Mouse (Mus musculus) small intestine, adult 2 months (tissue): ENCODE data around the gene Dclk1. TPM values are rescaled to one million over a fixed set of nuclear protein-coding genes. Genes with fewer than 3 reads are reported as not detected.

ENCODE experiments used
- H3K27ac ChIP-seq: fragments of 200-500 bp; 2 replicates; pipeline ENCODE4 v1.5.1; 2012; ENCODE audit warnings: low read depth, low read length, control low read depth, inconsistent platforms; ENCODE audit not compliant: insufficient read depth
- H3K27me3 ChIP-seq: fragments of 200-500 bp; 2 replicates; pipeline ENCODE4 v1.6.1; 2012; ENCODE audit warnings: mild to moderate bottlenecking, moderate library complexity, low read length, inconsistent platforms; ENCODE audit not compliant: control insufficient read depth, insufficient read depth
- H3K36me3 ChIP-seq: fragments of 200-500 bp; 2 replicates; pipeline ENCODE4 v1.6.1; 2012; ENCODE audit warnings: mild to moderate bottlenecking, low read length, control low read depth, inconsistent platforms; ENCODE audit not compliant: control insufficient read depth, insufficient read depth
- H3K4me1 ChIP-seq: fragments of 200-500 bp; 2 replicates; pipeline ENCODE4 v1.6.1; 2012; ENCODE audit warnings: low read length, inconsistent platforms, mixed read lengths; ENCODE audit not compliant: control insufficient read depth, insufficient read depth, insufficient read length
- H3K4me3 ChIP-seq: fragments of 200-500 bp; 2 replicates; pipeline ENCODE4 v1.5.1; 2012; ENCODE audit warnings: low read depth, mild to moderate bottlenecking, control low read depth, inconsistent platforms, low read length, moderate library complexity
- CTCF ChIP-seq: fragments of 200-500 bp; IDR thresholded peaks from 2 replicates; pipeline ENCODE4 v1.5.1; 2012; ENCODE audit warnings: low read depth, mild to moderate bottlenecking, control low read depth, inconsistent platforms, low read length, moderate library complexity, mixed read lengths; ENCODE audit not compliant: insufficient replicate concordance, insufficient read length; ENCODE audit errors: extremely low read depth
- POLR2A ChIP-seq: fragments of 200-500 bp; IDR thresholded peaks from 2 replicates; pipeline ENCODE4 v1.6.1; 2012; ENCODE audit warnings: low read depth, mild to moderate bottlenecking, control low read depth, inconsistent platforms, low read length, moderate library complexity
- WGBS: fragments of 180-500 bp; shearing (Covaris S2); methylation state at CpG from one replicate; pipeline ENCODE4 v1.1.7; 2018; 5-methylcytosine and 5-hydroxymethylcytosine counted together
- polyA plus RNA-seq: library from polyadenylated mRNA; depleted of rRNA; stranded (reverse); fragments of >200 nt; gene quantifications from 2 replicates; pipeline ENCODE4 v1.2.3, GENCODE M21; 2012; rRNA removed

Dclk1 gene
- polyA plus RNA-seq, 1 experiment = 3.2 TPM

DNA sequence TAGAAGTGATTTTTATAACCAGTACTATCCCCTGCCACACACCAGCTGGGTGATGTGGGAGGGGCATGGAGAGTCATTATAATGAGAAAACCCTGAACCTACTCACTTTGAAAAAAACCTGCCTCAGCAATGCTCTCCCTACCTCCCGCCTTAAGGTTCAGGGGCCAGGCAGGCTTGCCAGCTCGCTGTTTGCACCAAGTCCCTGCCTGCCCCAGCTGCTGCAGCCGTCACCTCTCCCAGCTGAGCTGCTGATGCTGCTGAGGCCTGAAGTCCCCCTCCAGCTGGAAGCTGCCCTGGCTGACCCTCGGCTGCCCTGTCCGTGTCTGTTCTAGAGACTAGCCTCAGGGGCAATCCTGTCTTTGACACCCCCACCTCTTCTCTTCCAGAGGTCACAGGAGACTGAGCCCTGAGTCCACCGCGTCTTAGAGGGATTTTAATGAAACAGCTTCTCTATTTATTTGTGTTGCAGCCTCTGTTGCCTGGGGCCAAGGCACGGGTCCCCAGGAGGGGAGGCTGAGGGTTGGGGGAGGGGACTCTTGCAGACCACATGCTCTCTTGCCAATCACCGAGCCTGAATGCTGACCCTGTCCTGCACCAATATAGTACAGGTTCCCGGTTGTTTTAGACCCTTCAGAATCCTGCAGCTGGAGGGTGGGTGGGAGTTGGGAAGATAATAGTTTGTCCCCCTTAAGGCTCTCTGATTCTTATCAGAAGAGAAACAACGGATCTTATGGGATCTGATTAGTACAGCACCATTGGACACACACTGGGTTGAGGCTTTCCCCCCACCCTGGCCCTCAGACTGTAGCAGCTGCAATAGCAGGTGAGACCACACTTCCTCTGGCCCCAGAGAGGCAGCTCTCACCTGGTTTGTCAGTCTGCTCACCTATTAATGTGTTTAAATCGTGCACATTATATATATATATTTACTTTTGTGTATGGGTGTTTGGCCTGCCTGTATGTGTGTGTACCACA lies 346.1 kb downstream of the Dclk1 start:
- 0 out of 2 replicates have a peak, but pooled peaks cover 3% of the 10 kb centered on the region for H3K4me1 ChIP-seq

More for the DNA sequence above, 346.1 kb downstream of the Dclk1 start:
- Histone ChIP-seq H3K27me3 (no peaks in the 10 kb centered on the region), H3K36me3 (no peaks in the 10 kb centered on the region), H3K4me3 (no peak overlapping the region), H3K27ac (no peak overlapping the region)
- TF ChIP-seq POLR2A (no peak), CTCF (no peak)
- 33% methylated on average over 12 of the region's 12 CpGs for WGBS

Other genes with a start within 250 kb of the Dclk1 start
- gene Ccna1, start 186.9 kb upstream of the Dclk1 start, polyA plus RNA-seq = 0.20 and 0.32 TPM in 2 replicates
- 6.8 and 7.1 TPM in 2 replicates for gene Spg20, start 130.3 kb upstream of the Dclk1 start, polyA plus RNA-seq
- not detected in 2 replicates for gene Ccdc169, start 105.0 kb upstream of the Dclk1 start, polyA plus RNA-seq
- gene Sohlh2, start 60.3 kb upstream of the Dclk1 start, polyA plus RNA-seq = not detected in 2 replicates
- not detected in 2 replicates for gene Gm21954, start 229.8 kb downstream of the Dclk1 start, polyA plus RNA-seq